Mouse (Mus musculus) hindlimb bud, embryonic 11.5 days (tissue): Measurements from ENCODE around the gene Nacc1.
"Not testable (repeated sequence)": the region's sequence is repeated elsewhere in the genome, so short reads cannot be mapped to it uniquely, and the experiment has no call there.

Experiments
- DNase-seq: peaks from one replicate; pipeline ENCODE4 v3.0.0-alpha.2; 2012; ENCODE audit warnings: low read depth, low spot score; ENCODE audit errors: extremely low spot score

Gene Nacc1

DNA sequence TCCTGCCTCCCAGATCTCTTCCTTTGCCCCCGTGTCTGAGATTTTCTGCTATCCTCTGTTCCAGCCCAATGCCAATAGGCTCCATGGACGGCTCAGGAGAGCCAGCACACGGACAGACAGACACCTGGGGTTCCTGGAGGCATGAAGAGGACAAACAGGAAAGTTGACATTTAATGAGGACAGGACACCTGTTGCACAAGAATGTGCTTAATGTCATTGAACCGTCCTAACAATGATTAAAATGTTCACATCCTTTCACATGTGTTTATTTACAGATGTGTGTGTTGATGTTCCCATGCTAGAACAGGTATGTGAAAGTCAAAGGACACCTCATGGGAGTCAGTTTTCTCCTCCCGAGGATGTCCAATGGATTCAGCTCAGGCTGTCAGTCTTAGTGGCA is 44.6 kb downstream of the Nacc1 start:
- no peak for DNase-seq

DNA sequence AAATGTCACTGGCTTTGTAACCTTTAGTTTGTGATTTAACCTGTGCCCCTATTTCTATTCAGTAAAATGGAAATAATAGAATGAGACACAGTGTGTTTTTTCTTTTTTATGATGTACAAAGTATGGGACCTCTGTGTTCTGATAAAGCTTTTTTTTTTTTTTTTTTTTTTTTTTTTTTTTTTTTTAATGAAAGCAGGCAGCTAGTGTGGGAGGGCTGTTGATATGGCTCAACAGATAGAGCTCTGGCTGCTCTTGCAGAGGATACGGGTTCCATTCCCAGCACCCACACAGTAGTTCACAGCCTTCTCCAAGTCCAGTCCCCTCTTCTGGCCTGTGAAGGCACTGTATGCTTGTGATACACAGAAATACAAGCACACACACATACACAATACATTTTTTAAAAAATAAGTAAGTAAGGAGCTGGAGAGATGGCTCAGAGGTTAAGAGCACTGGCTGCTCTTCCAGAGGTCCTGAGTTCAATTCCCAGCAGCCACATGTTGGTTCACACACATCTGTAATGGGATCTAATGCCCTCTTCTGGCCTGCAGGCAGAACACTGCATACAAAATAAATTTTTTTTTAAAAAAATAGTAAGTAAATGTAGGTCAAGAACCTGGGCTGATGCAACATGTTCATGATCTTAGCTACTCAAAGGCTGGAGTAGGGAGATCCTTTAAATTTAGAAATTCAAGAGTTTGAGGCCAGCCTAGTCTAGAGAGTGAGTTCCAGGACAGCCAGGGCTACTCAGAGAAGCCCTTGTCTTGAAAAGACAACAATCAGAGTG is 45.9 kb downstream of the Nacc1 start:
- DNase-seq: no peak

DNA sequence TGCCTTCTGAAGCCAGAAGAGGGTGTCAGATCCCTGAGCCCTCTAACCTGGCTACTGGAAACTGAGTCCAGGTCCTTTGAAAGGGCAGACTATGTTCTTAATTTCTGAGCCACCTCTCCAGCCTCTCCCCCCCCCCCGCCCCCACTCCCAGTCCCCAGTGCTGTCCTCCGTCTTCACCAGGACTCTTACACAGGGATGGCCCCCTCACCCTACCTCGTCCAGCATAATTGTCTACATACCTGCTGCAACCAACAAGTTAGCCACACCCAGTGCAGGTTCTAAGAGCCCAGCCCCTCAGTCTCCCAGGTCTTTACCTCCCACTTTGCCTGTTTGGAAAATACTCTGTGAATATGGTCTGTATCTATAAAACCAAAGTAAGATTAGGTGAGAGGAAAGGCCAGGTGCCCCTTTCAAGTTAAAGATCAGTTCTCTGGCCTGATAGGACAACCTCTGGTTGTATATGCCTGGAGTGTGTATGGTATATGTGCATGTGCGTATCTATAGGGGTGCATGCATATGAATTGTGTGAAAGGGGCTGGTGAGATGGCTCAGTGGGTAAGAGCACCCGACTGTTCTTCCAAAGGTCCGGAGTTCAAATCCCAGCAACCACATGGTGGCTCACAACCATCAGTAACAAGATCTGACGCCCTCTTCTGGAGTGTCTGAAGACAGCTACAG is 46.9 kb downstream of the Nacc1 start:
- DNase-seq: no peak

DNA sequence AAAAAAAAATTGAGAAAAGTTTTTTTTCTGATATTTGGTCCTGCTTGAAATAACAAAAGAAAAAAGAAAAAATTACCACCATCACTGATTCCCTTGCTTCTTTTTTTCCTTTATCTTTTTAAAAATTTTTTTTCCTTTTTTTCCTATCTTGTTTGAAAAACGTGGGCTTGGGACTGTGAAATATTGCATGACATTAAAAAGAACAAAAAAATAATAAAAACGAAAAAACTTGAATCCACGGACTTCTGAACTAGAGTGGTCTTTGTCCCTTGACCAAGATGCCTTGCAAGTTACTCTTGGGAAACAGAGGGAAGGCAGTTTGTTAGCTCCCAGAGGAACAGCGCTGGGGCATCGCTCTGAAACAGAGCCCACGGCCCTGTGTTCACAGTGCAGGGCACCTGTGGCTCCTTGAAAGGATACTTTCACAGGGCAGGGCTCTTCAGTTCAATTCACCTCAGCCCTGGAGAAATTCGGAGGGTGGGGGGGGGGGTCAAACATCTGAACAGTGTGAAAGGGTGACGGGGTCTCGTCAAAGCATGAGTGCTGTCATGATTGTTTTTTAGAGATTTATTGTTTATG is 47.6 kb downstream of the Nacc1 start:
- DNase-seq: no peak

DNA sequence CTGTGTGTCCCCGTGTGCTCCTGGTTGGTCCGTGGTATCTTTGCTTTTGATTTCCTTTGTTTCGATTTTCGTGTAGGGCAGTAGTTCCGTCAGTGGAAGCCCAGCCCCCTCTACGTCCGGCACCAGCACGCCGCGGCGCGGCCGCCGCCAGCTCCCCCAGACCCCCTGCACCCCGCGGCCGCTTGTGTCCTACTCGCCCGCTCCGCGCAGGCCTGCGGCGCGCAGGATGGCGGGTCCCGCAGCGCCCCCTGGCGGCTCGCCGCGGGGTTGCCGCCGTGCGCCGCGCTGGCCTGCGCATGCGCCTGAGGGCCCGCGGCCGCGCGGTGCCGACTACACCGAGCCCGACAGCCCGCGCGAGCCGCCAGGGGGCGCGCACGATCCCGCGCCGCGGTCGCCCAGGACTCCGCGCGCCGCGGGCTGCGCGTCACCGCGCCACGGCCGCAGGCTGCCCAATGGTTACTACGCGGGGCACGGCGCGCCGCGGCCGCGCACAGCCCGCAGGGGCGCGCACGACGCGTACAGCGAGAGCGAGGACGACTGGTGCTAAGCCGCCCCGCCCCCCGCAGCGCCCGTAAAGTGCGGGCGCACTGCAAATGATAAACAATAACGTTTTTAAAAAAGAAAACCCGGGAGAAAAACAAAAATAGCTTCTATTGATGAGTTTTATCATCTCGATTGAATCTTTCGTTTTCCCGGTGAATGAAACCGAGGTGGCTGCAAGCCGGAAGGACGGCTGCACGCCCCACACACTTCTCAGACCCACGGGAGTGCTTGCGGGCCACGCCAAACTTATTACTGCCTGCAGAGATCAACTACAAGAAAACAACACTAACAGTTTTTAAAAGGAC is 48.3 kb downstream of the Nacc1 start:
- DNase-seq: no peak

DNA sequence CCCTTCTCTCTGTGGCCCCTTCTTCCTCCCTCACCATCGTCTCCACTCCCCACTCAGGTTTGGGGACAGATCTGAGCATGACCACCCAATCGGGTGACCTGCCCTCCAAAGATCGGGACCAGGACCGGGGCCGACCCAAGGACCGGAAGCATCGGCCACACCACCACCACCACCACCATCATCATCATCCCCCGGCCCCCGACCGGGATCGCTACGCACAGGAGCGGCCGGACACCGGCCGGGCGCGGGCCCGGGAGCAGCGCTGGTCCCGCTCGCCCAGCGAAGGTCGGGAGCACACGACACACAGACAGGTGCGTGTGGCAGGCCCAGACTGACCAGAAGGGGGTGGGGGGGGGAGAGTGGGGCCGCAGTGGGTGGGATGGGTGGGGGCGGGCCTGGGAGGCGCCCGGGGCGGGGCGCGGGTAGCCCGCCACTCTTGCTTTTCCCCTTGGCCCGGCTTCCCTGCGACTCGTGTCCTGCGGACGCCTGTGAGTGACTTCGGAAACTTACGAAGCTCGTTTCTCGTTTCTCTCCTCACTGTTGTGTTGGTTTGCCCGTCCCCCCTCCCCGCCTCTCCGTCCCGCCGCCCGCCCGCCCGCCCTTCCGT is 49.0 kb downstream of the Nacc1 start:
- no peak for DNase-seq

DNA sequence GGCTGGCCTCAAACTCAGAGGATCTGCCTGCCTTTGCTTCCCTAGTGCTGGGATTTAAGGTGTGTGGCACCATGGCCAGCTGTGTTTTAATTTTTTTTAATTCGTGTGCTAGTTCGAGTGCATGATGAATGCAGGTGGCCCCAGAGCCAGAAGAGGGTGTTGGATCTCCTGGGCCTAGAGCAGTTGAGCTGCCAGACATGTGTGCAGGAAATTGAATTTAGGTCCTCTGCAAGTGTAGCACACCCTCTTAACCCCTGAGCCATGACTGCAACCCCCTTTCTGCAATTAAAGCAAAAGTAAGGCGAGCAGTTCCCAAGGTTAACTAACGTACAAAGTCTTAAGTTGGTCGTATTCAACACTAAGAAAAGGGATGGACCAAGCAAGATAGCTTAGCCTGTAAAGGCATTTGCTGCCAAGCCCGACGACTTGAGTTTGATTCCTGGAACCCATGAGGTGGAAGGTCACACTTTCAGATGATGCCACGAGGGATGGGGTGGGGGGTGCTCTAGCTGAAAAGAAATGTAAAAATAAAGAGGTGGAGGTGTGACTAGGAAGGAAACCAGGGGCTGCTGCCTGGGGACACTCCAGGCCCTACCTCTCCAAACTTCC is 49.6 kb downstream of the Nacc1 start:
- DNase-seq: no peak

DNA sequence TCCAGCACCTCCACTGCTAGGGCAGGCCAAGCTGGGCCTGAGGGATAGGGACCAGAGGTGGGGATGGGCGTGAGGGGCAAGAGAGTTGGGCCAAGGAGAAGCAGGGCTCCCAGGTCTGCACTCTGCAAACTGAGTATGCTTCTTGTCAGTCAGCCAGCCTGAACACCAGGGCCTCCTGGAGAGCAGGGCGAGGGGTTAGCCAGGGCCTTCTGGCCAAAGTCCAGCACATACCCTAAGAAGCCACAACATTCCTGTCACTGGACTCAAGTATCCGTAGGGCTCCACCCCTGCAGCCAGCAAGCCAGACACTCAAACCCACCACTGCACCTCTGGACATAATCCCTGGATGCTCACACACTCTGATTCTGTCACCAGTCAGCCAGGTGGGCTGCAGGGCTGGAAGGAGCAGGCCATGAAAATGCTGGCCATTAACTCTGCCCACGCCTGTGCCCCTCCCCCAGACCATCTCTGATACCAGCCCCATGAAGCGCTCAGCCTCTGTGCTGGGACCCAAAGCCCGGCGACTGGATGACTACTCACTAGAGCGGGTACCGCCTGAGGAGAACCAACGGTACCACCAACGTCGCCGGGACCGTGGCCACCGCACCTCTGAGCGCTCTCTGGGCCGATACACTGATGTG is 51.5 kb downstream of the Nacc1 start:
- DNase-seq: no peak

DNA sequence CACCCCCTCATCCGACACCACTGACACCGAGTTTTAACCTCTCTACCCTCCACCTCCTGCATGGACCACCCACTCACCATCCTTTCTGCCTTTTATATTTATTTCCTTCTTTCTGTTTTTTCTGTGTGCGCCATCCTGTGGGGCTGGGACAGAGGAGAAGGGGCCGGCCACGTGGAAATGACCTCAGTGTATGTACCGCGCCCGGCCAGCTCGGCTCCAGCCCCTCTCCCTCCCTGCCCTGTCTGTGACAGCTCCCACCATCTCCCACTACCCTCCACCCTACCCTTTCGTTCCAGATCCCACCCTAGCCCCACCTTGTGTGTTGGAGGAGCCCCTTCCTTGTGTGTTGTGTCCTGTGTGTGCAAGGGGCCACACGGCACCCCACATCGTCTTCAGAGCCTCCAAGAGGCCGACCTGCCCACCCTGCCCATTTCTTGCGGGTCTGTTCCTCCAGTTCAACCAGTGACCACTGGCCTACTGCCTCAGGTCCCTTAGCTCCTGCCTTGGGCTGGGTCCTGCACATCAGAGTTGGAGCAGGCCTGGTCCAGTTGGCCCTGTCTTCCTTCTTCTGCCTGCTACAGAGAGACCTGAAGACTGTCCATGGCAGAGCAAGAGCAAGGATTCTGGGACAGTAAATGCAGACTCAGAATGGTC is 52.1 kb downstream of the Nacc1 start:
- DNase-seq: no peak

DNA sequence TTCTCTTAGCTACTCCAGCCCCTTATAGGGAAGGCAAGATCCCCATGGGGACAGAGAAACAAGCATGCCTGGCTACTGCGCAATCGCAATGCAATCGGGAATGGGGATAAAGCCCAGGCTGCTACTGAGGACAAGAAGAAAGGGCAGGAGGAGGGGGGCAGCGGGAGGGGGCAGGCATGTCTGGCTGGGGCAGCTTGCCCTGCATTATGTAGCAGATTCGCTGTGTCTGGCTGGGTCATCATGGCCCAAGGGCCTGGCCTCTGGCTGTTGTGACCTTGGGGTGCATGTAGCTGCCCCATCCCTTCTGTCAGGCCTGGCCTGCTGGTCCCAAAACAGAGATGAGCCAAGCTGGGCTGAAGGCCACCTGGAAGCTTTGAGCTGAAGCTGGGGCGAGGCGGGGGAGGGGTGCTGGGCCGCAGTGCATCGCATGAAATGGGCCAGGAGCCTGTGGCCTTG is 52.8 kb downstream of the Nacc1 start:
- DNase-seq: no peak

DNA sequence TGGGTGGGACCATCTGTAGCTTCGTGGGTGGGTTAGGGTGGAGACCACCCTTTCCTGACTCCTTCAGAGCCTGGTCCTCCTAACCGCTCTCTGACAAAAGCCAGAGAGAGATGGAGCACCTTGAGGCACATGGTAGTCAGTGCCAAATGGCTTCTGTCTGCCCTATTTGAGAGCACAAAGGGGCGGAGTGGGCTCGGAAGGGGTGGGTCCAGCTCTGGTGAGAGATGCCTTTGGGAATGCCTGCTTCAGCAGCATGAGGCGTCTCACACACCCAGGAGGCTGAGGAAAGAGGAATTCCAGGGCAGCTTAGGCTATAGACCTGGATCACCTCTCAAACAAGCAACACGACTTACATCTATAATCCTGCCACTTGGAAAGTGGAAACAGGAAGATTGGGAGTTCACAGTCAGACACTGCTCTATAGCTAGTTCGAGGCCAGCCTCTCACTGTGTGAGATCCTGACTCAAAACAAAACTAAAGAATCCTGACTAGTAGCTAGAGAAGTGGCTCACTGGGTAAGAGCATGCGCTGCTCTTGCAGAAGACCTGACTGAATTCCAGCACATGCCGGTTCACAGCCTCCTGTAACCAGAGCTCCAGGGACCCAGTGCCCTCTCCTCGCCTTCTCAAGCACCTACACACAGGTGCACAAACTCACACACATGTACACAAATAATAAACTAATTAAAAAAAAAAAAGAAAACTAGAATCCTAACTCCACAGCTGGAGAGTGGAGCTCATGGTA is 53.6 kb downstream of the Nacc1 start:
- DNase-seq: no peak

DNA sequence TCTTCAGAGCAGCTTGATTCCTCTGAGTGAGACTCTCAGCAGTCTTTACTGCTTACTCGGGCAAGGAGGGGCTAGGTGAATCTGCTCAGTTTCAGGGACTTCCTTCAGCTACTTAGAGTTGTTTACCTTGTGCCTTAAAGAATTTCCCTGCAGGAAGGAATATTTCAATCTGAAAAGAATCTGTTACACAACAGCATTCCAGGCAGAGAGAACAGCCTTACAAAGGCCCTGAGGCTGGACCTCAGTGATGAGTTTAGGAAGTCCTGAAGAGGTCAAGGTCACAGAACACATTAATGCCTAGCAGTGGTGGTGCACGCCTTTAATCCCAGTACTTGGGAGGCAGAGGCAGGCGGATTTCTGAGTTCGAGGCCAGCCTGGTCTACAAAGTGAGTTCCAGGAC is 55.8 kb downstream of the Nacc1 start:
- no peak for DNase-seq

DNA sequence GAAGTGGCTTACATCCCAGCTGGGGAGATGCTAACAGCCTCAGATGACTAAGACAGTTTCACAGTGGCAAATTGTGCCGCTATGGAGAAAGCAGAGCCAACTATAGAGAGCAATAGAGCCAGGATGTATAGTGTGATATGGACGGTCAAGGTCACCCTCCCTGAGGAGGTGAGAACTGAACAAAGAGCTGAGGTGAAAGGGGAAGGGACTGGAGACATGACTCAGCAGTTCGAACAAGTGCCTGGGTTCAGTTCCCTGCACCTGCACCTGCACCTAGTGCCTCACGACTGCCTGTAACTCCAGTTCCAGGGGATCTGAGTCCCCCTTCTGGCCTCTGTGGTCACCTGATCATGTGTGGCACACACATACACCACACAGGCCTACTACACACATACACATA is 57.5 kb downstream of the Nacc1 start:
- no peak for DNase-seq

DNA sequence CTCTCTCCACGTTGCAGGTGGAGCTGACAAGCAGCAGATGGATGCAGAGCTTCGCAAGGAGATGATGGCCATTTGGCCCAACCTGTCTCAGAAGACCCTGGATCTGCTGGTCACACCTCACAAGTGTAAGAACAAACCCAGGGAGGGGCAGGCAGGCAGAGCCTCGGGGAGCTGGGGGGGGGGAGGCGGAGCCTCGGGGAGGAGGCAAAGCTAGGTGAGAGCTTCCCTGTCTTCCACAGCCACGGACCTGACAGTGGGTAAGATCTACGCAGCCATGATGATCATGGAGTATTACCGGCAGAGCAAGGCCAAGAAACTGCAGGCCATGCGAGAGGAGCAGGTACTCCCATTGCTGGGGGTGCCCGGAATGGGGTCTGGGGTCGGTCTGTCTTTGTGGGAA is 58.1 kb downstream of the Nacc1 start:
- DNase-seq: no peak

DNA sequence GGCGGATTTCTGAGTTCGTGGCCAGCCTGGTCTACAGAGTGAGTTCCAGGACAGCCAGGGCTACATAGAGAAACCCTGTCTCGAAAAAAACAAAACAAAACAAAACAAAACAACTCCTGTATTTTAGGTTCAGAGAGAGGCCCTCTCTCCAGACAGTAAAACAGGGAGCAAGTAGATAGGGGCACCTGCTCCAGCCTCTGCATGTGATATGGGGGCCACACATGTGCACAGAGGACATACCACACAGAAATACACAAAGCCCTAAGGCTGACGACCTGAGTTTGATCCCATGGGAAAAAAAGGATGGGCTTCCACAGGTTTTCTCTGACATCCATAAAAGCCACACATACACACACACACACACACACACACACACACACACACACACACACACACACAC is 64.2 kb downstream of the Nacc1 start:
- not testable (repeated sequence) for DNase-seq

DNA sequence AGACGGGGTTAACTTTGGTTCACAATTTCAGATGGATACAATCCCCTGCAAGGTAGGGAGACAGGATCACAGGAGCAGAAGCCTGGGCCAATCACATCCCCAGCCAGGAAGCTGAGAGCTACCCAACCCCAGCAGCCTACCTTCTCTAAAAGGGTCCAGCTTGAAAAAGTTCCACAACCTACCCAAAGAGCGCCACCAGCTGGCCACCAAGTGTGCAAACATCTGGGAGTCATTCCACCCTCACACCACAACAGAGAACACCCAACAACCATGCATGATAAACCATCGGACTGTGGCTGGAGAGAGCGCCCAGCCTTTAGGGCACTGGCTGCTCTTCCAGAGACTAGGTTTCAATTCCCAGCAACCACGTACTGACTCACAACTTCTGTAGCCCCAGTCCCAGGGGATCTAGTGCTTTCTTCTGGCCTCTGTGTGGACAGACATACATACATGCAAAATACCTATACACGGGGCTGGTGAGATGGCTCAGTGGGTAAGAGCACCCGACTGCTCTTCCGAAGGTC is 66.5 kb downstream of the Nacc1 start:
- DNase-seq: no peak
